Mouse (Mus musculus): ENCODE results near the gene Fcgr4.

DNA sequence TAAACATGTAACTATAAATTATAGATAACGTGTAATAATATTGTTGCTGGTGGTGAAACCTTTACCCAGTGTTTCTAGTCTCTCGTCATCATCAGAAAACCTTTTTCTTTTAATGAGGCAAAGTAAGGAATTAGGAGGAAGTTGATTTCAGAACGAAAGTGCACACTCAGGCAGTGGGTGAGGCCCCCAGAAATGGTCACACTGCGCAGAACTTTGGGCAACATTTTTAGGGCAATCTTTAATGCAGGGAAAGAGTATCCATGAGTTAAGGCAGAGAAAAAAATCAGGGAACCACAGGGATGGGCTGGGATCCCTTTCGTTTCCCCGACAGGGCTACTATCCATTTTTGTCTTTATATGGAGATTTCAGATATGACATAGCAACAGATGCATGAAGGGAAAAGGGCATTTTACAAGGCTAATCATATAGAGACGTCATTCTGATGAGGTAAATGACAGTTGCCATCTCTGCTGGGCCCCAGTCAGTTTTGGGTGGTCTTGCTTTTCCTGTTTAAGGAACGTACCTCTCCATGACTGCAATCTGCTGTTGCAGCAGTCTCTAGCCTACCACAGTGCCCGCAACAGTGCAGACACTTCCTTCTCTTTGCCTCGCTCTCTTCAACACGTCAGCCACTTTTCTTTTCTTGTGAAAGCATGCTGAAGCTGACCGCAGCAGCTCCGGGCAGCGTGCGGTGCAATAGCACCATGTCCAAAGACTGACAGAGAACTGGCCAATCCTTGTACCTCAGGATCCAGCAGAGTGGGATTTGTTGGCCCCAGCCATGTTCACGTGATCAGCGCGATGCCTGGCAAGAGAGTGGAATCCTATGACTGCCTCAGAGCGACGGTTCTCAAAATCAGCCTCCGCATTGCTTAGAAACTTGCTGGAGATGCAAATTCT lies 20.7 kb upstream of the Fcgr4 start:
- TF ChIP-seq CTCF (IDR thresholded peaks at IDR 0.05) (no peak), POLR2A (IDR thresholded peaks at IDR 0.05; ENCODE audit: insufficient read depth, low read depth, low read length) (no peak), EP300 (IDR thresholded peaks at IDR 0.05; ENCODE audit: insufficient read depth, low read depth, low read length) (no peak)
